Mouse (Mus musculus) forebrain, embryonic 12.5 days (tissue): ENCODE measurements around the gene Foxn3. TPM values are rescaled to one million over a fixed set of nuclear protein-coding genes. Genes with fewer than 3 reads are reported as not detected.
"Not testable (repeated sequence)": the region's sequence is repeated elsewhere in the genome, so short reads cannot be mapped to it uniquely, and the experiment has no call there.

Experiments used
- ATAC-seq: fragments of 200-750 bp; cut with Nextera tagmentation; 2 replicates; pipeline ENCODE4 v1.8.0; 2017; ENCODE audit warnings: moderate TSS enrichment; ENCODE audit not compliant: low FRiP score
- H3K27ac ChIP-seq: fragments of 300-500 bp; sonication (generic); 2 replicates; pipeline ENCODE4 v1.5.1; 2016; ENCODE audit warnings: mild to moderate bottlenecking
- H3K27me3 ChIP-seq: fragments of 300-500 bp; sonication (generic); 2 replicates; pipeline ENCODE4 v1.6.1; 2016; ENCODE audit warnings: mild to moderate bottlenecking
- H3K36me3 ChIP-seq: fragments of 300-500 bp; sonication (generic); replicated peaks from 2 replicates; pipeline ENCODE4 v1.6.1; 2016; ENCODE audit warnings: mild to moderate bottlenecking
- H3K4me1 ChIP-seq: fragments of 300-500 bp; sonication (generic); 2 replicates; pipeline ENCODE4 v1.6.1; 2016
- H3K4me2 ChIP-seq: fragments of 300-500 bp; sonication (generic); 2 replicates; pipeline ENCODE4 v1.6.1; 2016; ENCODE audit warnings: mild to moderate bottlenecking, moderate library complexity
- H3K4me3 ChIP-seq: fragments of 300-500 bp; sonication (generic); replicated peaks from 2 replicates; pipeline ENCODE4 v1.5.1; 2016; ENCODE audit warnings: mild to moderate bottlenecking
- H3K9ac ChIP-seq: fragments of 300-500 bp; sonication (generic); 2 replicates; pipeline ENCODE4 v1.6.1; 2016; ENCODE audit warnings: mild to moderate bottlenecking
- H3K9me3 ChIP-seq: fragments of 300-500 bp; sonication (generic); 2 replicates; pipeline ENCODE4 v1.6.1; 2016
- WGBS: fragments of 180-500 bp; shearing (Covaris S2); methylation state at CpG from one replicate; pipeline ENCODE4 v1.1.7; 2016; 5-methylcytosine and 5-hydroxymethylcytosine counted together
- polyA plus RNA-seq: library from polyadenylated mRNA; unstranded; fragments of >200 nt; fragmentation: Nextera tagmentation; extraction: Ambion mirVana; gene quantifications from 2 replicates; pipeline ENCODE4 v1.2.1, GENCODE M21; 2016

Foxn3 gene
- polyA plus RNA-seq, 1 experiment from 2014 or later = 84.6 TPM

DNA sequence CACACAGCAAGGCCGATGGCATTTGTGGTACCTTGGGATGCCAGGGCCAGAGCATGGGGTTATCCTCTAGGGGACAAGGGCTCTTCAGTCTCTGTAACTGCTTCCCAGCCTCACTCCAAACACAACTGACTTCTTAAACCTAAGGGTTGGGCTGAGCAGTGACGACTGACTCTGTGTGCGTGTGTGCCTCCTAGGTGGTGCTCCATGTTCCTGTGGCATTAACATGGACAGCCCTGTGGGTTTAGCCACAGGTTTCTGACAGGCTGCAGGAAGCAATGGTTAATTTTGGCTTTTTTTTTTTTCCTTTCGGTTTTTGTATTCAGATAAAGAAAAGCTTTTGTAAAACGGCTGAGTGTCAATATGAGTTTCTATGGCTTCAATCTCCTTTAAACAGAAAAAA is 367.7 kb downstream of the Foxn3 start:
- no peak for ATAC-seq
- Histone ChIP-seq H3K4me1 (peaks cover 35% of the 10 kb centered on the region), H3K36me3 (peaks cover 16% of the 10 kb centered on the region), H3K9me3 (no peaks in the 10 kb centered on the region), H3K4me3 (no peak overlapping the region), H3K27ac (no peak overlapping the region), H3K27me3 (no peaks in the 10 kb centered on the region), H3K9ac (no peak overlapping the region), H3K4me2 (no peak overlapping the region)
- 81% methylated on average over 5 of the region's 5 CpGs for WGBS

DNA sequence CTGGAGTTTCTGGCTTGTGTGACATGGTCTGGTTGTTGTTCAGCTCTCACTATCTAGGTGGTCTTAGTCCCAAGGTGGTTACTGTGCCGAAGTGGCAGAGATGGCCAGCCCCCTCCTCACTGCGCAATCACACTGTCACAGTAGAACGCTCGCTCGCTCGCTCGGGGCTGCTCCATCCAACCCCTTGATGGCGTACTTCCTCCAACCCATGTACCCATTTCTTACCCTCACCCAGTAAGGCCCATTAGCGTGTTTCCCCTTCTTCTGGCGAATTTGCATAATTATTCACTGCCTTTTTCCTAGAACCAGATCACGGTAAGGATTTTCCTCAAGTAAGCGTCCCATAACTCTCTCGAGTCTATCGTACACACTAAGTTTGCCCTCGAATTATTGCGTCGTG is 369.3 kb downstream of the Foxn3 start:
- 94% methylated on average over 17 of the region's 17 CpGs for whole genome bisulfite sequencing
- not testable (repeated sequence) for H3K27me3 ChIP-seq, H3K9ac ChIP-seq, H3K4me2 ChIP-seq, ATAC-seq, H3K9me3 ChIP-seq, H3K4me3 ChIP-seq, H3K27ac ChIP-seq
- Histone ChIP-seq H3K4me1 (peaks cover 24% of the 10 kb centered on the region), H3K36me3 (peaks cover 19% of the 10 kb centered on the region)

DNA sequence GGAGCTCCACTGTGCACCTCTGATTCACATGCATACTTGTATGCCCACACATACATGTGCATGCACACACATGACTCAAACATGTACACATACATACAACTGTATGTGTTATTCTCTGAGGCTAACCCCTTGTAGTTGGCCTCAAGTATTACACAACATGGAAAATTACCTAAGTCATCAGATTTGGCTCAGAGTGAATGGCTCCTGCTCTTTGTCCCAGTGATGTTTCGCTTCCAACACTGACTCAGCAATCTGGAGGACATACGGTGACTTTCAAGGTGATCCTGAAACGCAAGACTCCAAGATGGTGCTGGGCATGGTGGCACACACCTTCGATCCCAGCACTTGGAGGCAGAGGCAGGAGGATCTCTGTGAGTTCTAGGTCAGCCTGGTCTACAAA is 375.7 kb downstream of the Foxn3 start:
- Histone ChIP-seq H3K4me3 (no peak overlapping the region), H3K9me3 (no peaks in the 10 kb centered on the region), H3K27me3 (no peaks in the 10 kb centered on the region), H3K27ac (no peak overlapping the region), H3K4me1 (peaks cover 15% of the 10 kb centered on the region), H3K9ac (no peak overlapping the region), H3K4me2 (no peak overlapping the region), H3K36me3 (peaks cover 6% of the 10 kb centered on the region; the same call in 1 of the 2 replicates)
- WGBS = 95% methylated on average over 4 of the region's 4 CpGs
- ATAC-seq = no peak

DNA sequence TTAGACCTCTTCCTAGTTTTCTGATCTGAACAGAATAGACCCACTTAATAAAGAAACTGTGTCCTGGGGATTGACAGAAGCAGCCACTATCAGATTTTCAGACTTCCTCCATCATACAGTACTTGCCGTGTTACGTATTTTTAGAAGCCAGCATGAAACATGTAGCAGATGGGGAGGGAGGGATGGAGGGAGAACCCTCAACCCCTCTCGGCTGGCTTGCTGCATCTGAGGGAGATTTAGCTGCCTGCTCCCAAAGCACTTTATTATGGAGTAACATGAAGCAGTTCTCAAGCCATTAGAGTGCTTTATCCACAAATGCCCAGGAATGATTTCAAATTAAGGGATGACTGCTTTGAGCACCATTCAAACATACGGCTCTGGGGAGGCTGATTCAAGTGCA is 377.1 kb downstream of the Foxn3 start:
- H3K4me1 ChIP-seq = peaks cover 10% of the 10 kb centered on the region
- ATAC-seq = no peak
- H3K4me2 ChIP-seq = no peak overlapping the region
- no peaks in the 10 kb centered on the region for H3K9me3 ChIP-seq
- WGBS = 47% methylated on average over 4 of the region's 4 CpGs
- peak overlapping the region; percentile 9; the same call in 1 of the 2 replicates for H3K27ac ChIP-seq
- H3K4me3 ChIP-seq = no peak overlapping the region
- peaks cover 6% of the 10 kb centered on the region; the same call in 1 of the 2 replicates for H3K36me3 ChIP-seq
- no peaks in the 10 kb centered on the region for H3K27me3 ChIP-seq
- no peak overlapping the region for H3K9ac ChIP-seq

DNA sequence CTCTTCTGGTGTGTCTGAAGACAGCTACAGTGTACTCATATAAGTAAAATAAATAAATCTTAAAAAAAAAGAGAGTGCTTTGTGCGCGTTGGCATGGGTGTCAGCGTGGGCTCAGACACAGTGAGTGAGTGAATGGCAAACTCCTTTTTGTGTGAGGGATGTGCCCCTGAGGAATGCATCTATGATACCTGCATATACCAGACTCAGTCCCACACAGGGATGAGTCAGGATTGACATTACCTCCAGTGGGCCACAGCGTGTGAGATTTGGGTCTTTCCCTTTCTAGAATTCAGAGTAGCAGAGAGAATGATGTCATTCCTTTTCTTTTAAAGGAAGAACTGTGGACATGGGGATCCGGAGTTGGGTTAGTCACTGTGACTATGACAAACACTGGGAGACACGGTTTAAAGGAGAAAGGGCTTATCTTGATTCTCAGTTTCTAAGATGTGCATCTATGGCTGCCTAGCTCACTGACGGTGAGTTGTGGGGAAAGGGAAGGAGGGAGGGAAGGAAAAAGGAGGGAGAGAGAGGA is 380.1 kb downstream of the Foxn3 start:
- no peak overlapping the region for H3K4me3 ChIP-seq
- no peaks in the 10 kb centered on the region for H3K36me3 ChIP-seq
- no peak overlapping the region for H3K4me2 ChIP-seq
- peaks cover 15% of the 10 kb centered on the region for H3K4me1 ChIP-seq
- WGBS = 87% methylated on average over 7 of the region's 7 CpGs
- no peak overlapping the region for H3K9ac ChIP-seq
- H3K9me3 ChIP-seq = peaks cover 3% of the 10 kb centered on the region; the same call in 1 of the 2 replicates
- no peak for ATAC-seq
- H3K27me3 ChIP-seq = no peaks in the 10 kb centered on the region
- no peak overlapping the region for H3K27ac ChIP-seq

DNA sequence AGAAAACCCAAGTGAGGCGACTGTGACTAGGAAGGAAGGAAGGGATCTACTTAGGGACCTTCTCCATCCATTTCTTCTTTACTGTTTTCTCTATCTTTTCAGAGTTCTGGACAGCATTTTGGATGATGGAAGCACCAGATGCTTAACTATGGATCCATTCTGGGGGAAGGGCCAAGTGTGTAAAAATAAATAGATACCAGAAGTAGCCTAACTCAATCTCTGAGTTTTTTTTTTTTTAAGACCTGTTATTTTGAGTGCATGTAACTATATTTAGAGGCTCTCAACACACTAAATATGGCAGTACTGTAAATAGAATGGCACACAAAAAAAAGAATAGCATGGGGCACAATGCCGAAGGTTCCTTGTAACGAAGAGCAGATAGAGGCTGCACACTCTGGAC is 381.0 kb downstream of the Foxn3 start:
- peaks cover 3% of the 10 kb centered on the region; the same call in 1 of the 2 replicates for H3K9me3 ChIP-seq
- no peak overlapping the region for H3K9ac ChIP-seq
- no peak overlapping the region for H3K4me2 ChIP-seq
- H3K4me1 ChIP-seq = peaks cover 15% of the 10 kb centered on the region
- H3K27ac ChIP-seq = no peak overlapping the region
- no peaks in the 10 kb centered on the region for H3K27me3 ChIP-seq
- no peak overlapping the region for H3K4me3 ChIP-seq
- WGBS = 90% methylated on average over 3 of the region's 3 CpGs
- no peak for ATAC-seq
- H3K36me3 ChIP-seq = no peaks in the 10 kb centered on the region

DNA sequence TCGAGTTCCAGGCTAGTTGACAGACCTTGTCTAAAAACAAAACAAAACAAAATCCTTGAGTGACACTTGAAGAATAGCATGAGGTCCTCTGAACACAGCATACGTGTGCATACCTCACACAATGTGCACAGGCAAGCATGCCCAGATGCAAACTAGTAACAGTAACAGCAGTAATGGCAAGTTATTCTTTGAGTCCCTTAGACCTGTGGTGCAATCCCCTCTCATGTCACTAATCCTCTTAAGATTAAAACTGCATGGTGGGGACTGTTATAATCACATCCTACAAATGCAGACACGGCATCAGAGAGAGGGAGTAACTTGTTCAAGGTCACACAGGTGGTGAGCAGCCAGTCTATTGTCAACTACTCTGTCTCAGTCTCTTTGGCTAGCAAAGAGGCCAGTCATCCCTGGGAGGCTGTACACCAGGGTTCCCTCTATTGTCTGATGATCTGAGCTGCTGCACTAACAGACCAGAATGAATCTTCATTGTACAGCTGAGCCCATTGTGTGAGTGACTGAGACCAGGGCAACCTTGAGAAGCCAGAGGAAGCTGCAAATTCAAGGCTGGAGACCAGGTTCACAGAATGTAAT is 383.1 kb downstream of the Foxn3 start:
- no peak for ATAC-seq
- WGBS = 39% methylated on average over 3 of the region's 3 CpGs
- Histone ChIP-seq H3K27me3 (no peaks in the 10 kb centered on the region), H3K4me3 (no peak overlapping the region), H3K36me3 (no peaks in the 10 kb centered on the region), H3K9me3 (peaks cover 3% of the 10 kb centered on the region; the same call in 1 of the 2 replicates), H3K27ac (no peak overlapping the region), H3K4me2 (no peak overlapping the region), H3K9ac (no peak overlapping the region), H3K4me1 (peaks cover 7% of the 10 kb centered on the region)

DNA sequence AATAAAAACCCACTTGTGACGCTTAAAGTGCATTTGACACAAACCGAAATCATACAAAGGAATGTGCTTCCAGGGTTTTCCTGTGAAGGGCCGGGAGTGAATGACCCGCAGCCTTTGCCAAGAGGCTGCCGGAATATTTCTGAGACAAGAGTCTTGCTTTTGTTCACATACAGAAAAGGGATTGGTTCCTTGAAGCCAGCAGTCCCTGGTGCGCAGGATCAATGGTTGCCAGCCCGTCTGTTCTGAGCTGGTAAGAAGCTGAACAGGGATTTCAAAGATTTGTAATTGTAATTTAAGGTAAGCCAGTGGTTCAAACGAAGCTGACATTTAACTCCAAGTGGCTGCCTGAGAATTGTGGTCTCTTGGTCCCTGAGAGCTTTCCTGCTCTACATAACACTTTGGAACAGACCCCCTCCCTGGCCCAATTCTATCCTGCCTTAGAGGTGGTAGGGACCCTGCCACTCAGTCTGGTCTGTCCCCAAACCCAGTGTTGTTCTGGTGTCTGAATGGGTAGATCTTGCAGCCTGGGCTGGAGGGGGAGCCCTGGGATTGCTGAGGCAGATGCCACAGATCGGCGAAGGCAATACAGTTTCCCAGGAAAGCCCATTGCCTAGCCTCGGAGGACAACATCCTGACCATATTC is 388.3 kb downstream of the Foxn3 start:
- Histone ChIP-seq H3K36me3 (no peaks in the 10 kb centered on the region), H3K4me2 (no peak overlapping the region), H3K9ac (no peak overlapping the region), H3K9me3 (peaks cover 6% of the 10 kb centered on the region; the same call in 1 of the 2 replicates), H3K27ac (peak overlapping the region; percentile 36; the same call in 1 of the 2 replicates), H3K4me3 (no peak overlapping the region), H3K4me1 (peaks cover 13% of the 10 kb centered on the region), H3K27me3 (no peaks in the 10 kb centered on the region)
- ATAC-seq = peak; percentile 33; the same call in 1 of the 2 replicates
- 48% methylated on average over 11 of the region's 11 CpGs for WGBS

DNA sequence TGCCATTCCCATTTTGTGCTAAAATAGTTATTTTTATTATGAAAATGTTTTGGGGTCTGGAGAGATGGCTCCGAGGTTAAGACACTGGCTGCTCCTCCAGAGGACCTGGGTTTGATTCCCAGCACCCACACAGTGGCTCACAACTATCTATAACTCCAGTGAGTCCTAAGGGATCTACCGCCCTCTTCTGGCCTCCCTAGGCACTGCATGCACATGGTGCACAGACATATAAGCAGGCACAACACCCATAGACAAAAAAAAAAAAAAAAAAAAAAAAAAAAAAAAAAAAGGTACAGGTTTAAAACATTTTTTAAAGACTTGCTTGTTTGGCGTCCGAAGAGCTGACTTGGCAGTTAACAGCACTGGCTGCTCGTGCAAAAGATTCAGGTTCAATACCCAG is 391.2 kb downstream of the Foxn3 start:
- H3K4me3 ChIP-seq = no peak overlapping the region
- H3K9me3 ChIP-seq = 0 out of 2 replicates have a peak, but pooled peaks cover 3% of the 10 kb centered on the region
- no peak overlapping the region for H3K4me2 ChIP-seq
- no peak overlapping the region for H3K27ac ChIP-seq
- H3K4me1 ChIP-seq = peaks cover 17% of the 10 kb centered on the region
- H3K27me3 ChIP-seq = no peaks in the 10 kb centered on the region
- WGBS = 90% methylated on average over 5 of the region's 5 CpGs
- no peak overlapping the region for H3K9ac ChIP-seq
- no peak for ATAC-seq
- no peaks in the 10 kb centered on the region for H3K36me3 ChIP-seq

DNA sequence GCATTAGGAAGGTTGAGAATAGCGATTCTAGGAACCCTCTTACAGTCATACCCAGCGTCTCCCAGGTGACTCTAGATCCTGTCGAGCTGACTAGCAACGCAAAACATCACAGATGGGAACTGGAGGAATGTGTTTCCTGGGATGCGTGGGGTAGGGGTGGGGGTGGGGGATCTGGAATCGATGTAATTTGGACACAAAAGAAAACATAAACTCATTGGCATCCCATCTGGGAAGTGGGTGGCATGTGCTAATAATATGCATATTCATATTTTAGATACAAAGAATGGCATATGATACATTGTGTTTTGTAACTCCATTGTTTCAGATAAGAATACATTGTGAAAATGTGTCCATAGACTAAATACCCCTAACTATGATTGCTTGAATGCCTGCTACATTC is 393.5 kb downstream of the Foxn3 start:
- no peak overlapping the region for H3K9ac ChIP-seq
- H3K27me3 ChIP-seq = no peaks in the 10 kb centered on the region
- H3K4me3 ChIP-seq = no peak overlapping the region
- H3K27ac ChIP-seq = no peak overlapping the region
- no peaks in the 10 kb centered on the region for H3K36me3 ChIP-seq
- peaks cover 10% of the 10 kb centered on the region for H3K4me1 ChIP-seq
- H3K4me2 ChIP-seq = no peak overlapping the region
- H3K9me3 ChIP-seq = 0 out of 2 replicates have a peak, but pooled peaks cover 3% of the 10 kb centered on the region
- no peak for ATAC-seq
- WGBS = 93% methylated on average over 6 of the region's 6 CpGs

DNA sequence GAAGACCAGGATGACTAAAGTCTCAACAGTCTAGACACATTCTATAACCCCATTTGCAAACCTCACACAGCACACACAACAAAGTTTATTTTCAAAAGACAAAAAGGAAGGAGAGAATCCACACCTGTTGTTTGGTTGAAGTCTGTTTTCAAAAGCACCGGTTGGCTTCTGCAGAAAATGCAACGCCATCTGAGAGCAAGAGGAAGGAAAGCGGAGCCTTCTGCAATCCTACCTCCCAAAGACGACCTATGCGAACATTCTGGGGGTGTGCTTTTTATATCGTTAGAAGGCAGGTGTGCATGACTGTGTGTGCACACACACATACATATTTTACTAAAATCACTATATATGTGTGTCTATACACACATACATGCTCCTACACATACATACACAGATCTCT is 397.3 kb downstream of the Foxn3 start:
- peaks cover 21% of the 10 kb centered on the region for H3K4me1 ChIP-seq
- H3K9me3 ChIP-seq = no peaks in the 10 kb centered on the region; the same call in 1 of the 2 replicates
- no peak overlapping the region for H3K4me2 ChIP-seq
- no peak for ATAC-seq
- H3K36me3 ChIP-seq = no peaks in the 10 kb centered on the region
- no peaks in the 10 kb centered on the region for H3K27me3 ChIP-seq
- 92% methylated on average over 6 of the region's 6 CpGs for WGBS
- no peak overlapping the region for H3K9ac ChIP-seq
- H3K27ac ChIP-seq = no peak overlapping the region
- H3K4me3 ChIP-seq = no peak overlapping the region

DNA sequence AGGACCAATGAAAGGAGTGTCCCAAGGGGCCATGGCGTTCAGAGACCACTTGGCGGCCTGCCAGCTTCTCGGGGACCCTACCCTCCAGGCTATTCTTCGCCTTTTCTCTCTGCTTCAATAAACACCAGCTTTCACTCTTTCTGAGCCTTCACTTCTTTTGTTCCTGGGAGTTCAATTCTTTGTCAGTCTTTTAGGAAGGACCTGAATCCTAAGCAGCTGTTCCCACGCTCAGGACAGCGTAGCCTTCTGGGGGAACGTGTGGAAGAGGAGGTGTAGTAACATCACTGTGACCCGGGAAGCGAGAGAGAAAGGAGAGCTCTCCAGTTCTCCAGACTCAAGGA is 400.1 kb downstream of the Foxn3 start:
- H3K9me3 ChIP-seq = peaks cover 7% of the 10 kb centered on the region; the same call in 1 of the 2 replicates
- H3K36me3 ChIP-seq = no peaks in the 10 kb centered on the region
- ATAC-seq = peak; percentile 77
- H3K27ac ChIP-seq = peak overlapping the region; percentile 77
- 20% methylated on average over 9 of the region's 9 CpGs for WGBS
- no peak overlapping the region for H3K4me3 ChIP-seq
- H3K4me2 ChIP-seq = no peak overlapping the region; the same call in 1 of the 2 replicates
- H3K4me1 ChIP-seq = peaks cover 21% of the 10 kb centered on the region
- H3K9ac ChIP-seq = no peak overlapping the region
- H3K27me3 ChIP-seq = no peaks in the 10 kb centered on the region
